Mouse (Mus musculus) neural tube, embryonic 14.5 days (tissue): ENCODE measurements at regions not wholly inside any gene's neighbourhood (a gene's known extent, or its start where the extent isn't known, plus 50 kb on each side); places are given as distances from the start of the nearest gene placed in this dataset.

Experiments used
- ATAC-seq: fragments of 200-750 bp; cut with Nextera tagmentation; 2 replicates; pipeline ENCODE4 v1.8.0; 2017; ENCODE audit warnings: low read depth, mild to moderate bottlenecking, moderate TSS enrichment, moderate library complexity
- H3K27ac ChIP-seq: fragments of 300-500 bp; sonication (generic); 2 replicates; pipeline ENCODE4 v1.5.1; 2014; ENCODE audit warnings: low read depth, mild to moderate bottlenecking, control low read depth, low read length, moderate library complexity, mixed read lengths
- H3K27me3 ChIP-seq: fragments of 300-500 bp; sonication (generic); 2 replicates; pipeline ENCODE4 v1.6.1; 2014; ENCODE audit warnings: low read length; ENCODE audit not compliant: control insufficient read depth, insufficient read depth
- H3K36me3 ChIP-seq: fragments of 300-500 bp; sonication (generic); 2 replicates; pipeline ENCODE4 v1.6.1; 2014; ENCODE audit warnings: low read length, mixed read lengths; ENCODE audit not compliant: control insufficient read depth, insufficient read depth
- H3K4me1 ChIP-seq: fragments of 300-500 bp; sonication (generic); 2 replicates; pipeline ENCODE4 v1.6.1; 2014; ENCODE audit warnings: low read length; ENCODE audit not compliant: control insufficient read depth, insufficient read depth
- H3K4me2 ChIP-seq: fragments of 300-500 bp; sonication (generic); 2 replicates; pipeline ENCODE4 v1.6.1; 2014; ENCODE audit warnings: mild to moderate bottlenecking, low read depth, low read length, control low read depth
- H3K4me3 ChIP-seq: fragments of 300-500 bp; sonication (generic); 2 replicates; pipeline ENCODE4 v1.5.1; 2014; ENCODE audit warnings: low read depth, low read length, control low read depth, mixed read lengths
- H3K9ac ChIP-seq: fragments of 300-500 bp; sonication (generic); replicated peaks from 2 replicates; pipeline ENCODE4 v1.6.1; 2014; ENCODE audit warnings: low read depth, mild to moderate bottlenecking, control low read depth, low read length, mixed read lengths
- H3K9me3 ChIP-seq: fragments of 300-500 bp; sonication (generic); 2 replicates; pipeline ENCODE4 v1.6.1; 2016; ENCODE audit warnings: low read length; ENCODE audit not compliant: control insufficient read depth
- WGBS: fragments of 180-500 bp; shearing (Covaris S2); extraction: QIAGEN DNeasy Blood & Tissue Kit; methylation state at CpG from one replicate; pipeline ENCODE4 v1.1.7; 2014; 5-methylcytosine and 5-hydroxymethylcytosine counted together

DNA sequence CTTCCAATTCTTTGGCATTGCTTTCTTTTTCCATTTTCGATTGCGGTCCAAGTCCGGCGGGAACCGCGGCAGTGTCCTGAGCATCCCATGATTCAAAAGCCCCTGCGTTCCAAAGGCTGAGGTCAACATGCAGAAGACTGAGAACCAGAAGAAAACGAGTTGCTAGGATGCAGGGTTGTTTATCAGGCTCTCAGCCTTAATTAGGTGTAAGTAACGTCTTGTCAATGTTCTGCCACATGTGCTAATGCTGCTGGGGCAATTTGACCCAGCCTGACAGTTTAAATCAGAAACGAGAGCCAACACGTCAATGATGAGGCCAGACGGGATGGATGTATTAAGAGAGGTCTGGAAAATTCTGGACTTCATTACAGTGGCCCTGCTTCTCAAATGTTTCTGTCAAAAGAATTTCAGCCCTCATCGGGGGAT, 239.4 kb downstream of the Gm45692 start:
- Histone ChIP-seq H3K4me2 (no peak overlapping the region), H3K9me3 (no peaks in the 10 kb centered on the region), H3K36me3 (no peaks in the 10 kb centered on the region), H3K27me3 (no peaks in the 10 kb centered on the region), H3K4me1 (no peaks in the 10 kb centered on the region), H3K27ac (no peak overlapping the region), H3K4me3 (no peak overlapping the region), H3K9ac (no peak overlapping the region)
- 69% methylated on average over 13 of the region's 13 CpGs for WGBS
- ATAC-seq = no peak

DNA sequence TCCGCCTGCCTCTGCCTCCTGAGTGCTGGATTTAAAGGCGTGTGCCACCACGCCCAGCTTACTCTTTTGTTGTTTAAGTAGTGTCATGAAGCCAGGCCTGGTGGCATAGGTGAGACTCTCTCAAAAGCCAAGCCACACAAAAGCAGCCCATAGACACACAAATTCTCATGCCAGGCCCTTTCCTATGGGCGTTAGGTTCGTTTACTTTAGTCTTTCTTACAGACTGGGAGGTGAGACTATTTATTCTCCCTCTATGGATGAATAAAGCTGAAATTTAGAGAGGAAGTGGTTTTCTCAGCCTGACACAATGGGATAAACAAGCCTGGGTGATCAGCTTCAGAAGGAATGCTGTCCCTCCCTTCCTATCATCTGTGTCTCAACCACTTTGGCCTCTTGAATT, 243.0 kb downstream of the Gm45692 start:
- no peak for ATAC-seq
- no peaks in the 10 kb centered on the region for H3K4me1 ChIP-seq
- H3K36me3 ChIP-seq = no peaks in the 10 kb centered on the region
- H3K9ac ChIP-seq = no peak overlapping the region
- 91% methylated on average over 5 of the region's 5 CpGs for WGBS
- H3K4me3 ChIP-seq = no peak overlapping the region
- no peak overlapping the region for H3K4me2 ChIP-seq
- H3K9me3 ChIP-seq = no peaks in the 10 kb centered on the region
- no peaks in the 10 kb centered on the region for H3K27me3 ChIP-seq
- no peak overlapping the region for H3K27ac ChIP-seq

DNA sequence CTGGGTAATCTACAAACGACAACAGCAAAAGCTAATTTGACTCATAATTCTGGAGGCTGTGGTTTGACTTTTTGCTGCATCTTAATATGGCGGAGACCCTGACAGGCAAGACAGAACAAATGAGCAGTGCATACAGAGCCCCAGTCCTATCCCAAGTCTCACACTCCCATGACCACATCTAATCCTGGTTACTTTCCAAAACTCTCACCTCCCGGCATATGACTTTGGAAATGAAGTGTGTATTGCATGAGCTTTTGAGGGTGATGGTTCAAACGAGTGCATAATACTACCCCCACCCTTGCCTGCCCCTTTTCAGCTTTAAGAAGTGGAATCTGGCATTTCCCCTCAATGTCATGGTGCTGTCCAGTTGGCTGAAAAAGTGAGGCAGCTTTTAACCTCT, 244.3 kb downstream of the Gm45692 start:
- Histone ChIP-seq H3K4me2 (no peak overlapping the region), H3K27ac (no peak overlapping the region), H3K27me3 (no peaks in the 10 kb centered on the region), H3K9me3 (no peaks in the 10 kb centered on the region), H3K4me1 (no peaks in the 10 kb centered on the region), H3K4me3 (no peak overlapping the region), H3K36me3 (no peaks in the 10 kb centered on the region), H3K9ac (no peak overlapping the region)
- WGBS = 89% methylated on average over 4 of the region's 4 CpGs
- no peak for ATAC-seq

DNA sequence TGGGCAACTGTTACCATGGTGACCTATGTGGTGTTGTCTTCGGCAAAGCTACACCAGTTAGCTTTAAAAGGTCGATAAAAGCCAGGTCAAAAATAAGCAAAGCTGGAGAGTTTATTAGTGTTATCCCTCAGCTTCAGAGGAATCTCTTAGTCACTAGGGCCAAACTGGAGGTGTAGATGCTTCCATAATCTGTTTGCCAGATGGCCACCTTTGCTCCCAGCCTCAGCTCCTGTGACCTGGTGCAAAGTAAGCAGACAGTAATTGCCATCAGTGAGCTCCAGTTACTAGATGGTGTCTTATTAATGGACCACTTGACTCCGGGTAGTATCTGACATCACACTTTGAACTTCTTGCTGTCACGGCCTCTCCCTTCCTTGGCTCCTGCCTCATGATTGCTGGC, 245.3 kb downstream of the Gm45692 start:
- ATAC-seq = no peak
- Histone ChIP-seq H3K4me3 (no peak overlapping the region), H3K4me2 (no peak overlapping the region), H3K27me3 (no peaks in the 10 kb centered on the region), H3K9ac (no peak overlapping the region), H3K27ac (no peak overlapping the region), H3K36me3 (no peaks in the 10 kb centered on the region), H3K4me1 (no peaks in the 10 kb centered on the region), H3K9me3 (no peaks in the 10 kb centered on the region)
- 62% methylated on average over 4 of the region's 4 CpGs for WGBS

DNA sequence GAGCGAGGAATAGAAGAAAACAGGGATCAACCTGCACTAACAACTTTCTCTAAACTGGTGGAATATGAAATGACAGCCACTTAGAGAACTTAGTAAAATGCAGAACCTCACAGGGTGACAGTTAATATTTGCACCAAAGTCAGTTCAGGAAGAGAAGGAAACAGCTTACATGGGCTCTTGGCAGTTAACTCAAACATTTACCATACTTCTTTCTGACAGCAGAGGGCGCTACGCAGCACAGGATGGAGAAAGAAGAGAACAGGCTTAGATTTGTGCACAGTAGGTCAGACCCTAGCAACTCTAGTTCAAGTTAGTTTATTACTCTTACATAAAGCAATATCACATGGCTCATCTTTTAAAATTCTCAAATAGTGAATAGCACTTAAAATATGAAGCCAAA, 261.3 kb downstream of the Gm45692 start:
- no peak overlapping the region for H3K9ac ChIP-seq
- no peaks in the 10 kb centered on the region for H3K9me3 ChIP-seq
- ATAC-seq = no peak
- 0 out of 2 replicates have a peak, but pooled peaks cover 7% of the 10 kb centered on the region for H3K4me1 ChIP-seq
- no peak overlapping the region for H3K27ac ChIP-seq
- 33% methylated on average over 3 of the region's 3 CpGs for WGBS
- H3K27me3 ChIP-seq = no peaks in the 10 kb centered on the region
- H3K4me2 ChIP-seq = no peak overlapping the region
- H3K4me3 ChIP-seq = no peak overlapping the region
- H3K36me3 ChIP-seq = no peaks in the 10 kb centered on the region

DNA sequence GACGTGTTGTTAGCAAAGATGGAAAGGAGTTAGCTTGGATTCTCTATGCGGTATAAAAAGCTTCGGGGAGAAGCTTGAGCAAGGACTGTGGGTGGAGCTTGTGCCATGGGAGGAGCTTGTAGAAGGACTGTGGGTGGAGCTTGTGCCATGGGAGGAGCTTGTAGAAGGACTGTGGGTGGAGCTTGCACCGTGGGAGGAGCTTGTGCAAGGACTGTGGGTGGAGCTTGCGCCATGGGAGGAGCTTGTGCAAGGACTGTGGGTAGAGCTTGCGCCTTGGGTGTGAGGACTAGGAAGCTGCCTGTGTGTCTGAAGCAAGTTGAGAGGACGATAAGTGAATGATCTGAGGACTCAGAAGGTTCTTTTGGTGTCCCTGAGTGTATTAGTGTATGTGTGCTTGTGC, 263.1 kb downstream of the Gm45692 start:
- no peak for ATAC-seq
- 0 out of 2 replicates have a peak, but pooled peaks cover 7% of the 10 kb centered on the region for H3K4me1 ChIP-seq
- no peaks in the 10 kb centered on the region for H3K9me3 ChIP-seq
- WGBS = 90% methylated on average over 7 of the region's 7 CpGs
- no peaks in the 10 kb centered on the region for H3K27me3 ChIP-seq
- no peak overlapping the region for H3K27ac ChIP-seq
- H3K4me3 ChIP-seq = no peak overlapping the region
- H3K4me2 ChIP-seq = no peak overlapping the region
- H3K36me3 ChIP-seq = no peaks in the 10 kb centered on the region
- no peak overlapping the region for H3K9ac ChIP-seq

DNA sequence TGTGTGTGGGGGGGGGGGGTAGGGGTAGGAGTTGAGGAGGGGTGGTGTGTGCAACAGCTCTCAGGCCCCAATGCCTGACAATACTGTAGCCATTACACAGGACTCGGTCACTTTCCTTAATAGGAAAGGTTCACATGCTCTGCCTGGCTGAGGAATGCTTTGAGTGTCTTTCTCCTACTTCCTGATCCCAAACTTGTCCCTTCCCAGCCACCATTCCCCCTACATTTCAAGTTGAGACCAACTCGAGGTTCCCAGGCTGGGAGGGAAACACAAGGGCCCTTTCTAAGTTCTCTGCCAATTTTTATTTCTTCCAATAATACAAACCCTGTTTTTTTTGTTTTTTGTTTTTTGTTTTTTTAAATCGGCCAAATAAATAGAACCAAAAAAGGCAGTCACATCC, 264.6 kb downstream of the Gm45692 start:
- no peaks in the 10 kb centered on the region for H3K36me3 ChIP-seq
- H3K27ac ChIP-seq = no peak overlapping the region
- no peaks in the 10 kb centered on the region for H3K27me3 ChIP-seq
- no peaks in the 10 kb centered on the region for H3K9me3 ChIP-seq
- H3K4me2 ChIP-seq = no peak overlapping the region
- 24% methylated on average over 3 of the region's 3 CpGs for WGBS
- no peak overlapping the region for H3K4me3 ChIP-seq
- no peak overlapping the region for H3K9ac ChIP-seq
- 0 out of 2 replicates have a peak, but pooled peaks cover 7% of the 10 kb centered on the region for H3K4me1 ChIP-seq
- no peak for ATAC-seq

DNA sequence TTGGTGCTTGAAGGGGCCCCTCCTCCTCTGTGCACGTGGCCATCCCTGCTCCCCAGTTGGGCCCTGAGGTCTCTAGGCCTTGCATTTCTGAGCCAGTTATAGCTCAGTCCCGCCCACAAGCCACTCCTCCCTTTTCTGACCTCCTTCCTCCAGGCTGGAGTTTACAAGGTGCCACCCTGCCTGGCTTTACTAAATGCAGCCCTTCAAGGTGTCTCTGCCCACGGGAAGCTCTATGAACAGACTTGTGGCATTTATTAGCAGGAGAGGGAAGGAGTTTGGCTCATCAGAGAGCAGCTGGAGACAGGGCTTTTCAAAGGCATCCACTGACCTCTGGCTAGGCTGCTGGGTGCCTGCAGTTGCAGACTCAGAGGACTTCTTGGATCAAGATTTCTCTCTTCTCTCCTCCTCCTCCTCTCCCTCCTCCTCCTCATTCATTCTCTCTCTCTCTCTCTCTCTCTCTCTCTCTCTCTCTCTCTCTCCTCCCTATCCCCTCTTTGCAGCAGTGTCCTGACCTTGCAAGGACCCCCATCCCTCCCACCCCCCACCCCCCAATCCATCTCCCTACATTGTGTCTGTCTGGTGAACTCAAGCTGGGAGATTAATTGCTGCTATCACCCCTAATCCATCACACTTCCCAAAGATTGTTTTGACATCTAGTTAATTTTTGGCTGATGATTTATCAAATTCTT, 265.1 kb downstream of the Gm45692 start:
- Histone ChIP-seq H3K4me3 (no peak overlapping the region), H3K9me3 (no peaks in the 10 kb centered on the region), H3K4me2 (no peak overlapping the region), H3K4me1 (0 out of 2 replicates have a peak, but pooled peaks cover 7% of the 10 kb centered on the region), H3K27ac (no peak overlapping the region), H3K27me3 (no peaks in the 10 kb centered on the region), H3K9ac (no peak overlapping the region), H3K36me3 (no peaks in the 10 kb centered on the region)
- WGBS = 1% methylated on average over 3 of the region's 3 CpGs
- ATAC-seq = 0 out of 2 replicates have a peak, but pooled peaks have one; percentile 21

DNA sequence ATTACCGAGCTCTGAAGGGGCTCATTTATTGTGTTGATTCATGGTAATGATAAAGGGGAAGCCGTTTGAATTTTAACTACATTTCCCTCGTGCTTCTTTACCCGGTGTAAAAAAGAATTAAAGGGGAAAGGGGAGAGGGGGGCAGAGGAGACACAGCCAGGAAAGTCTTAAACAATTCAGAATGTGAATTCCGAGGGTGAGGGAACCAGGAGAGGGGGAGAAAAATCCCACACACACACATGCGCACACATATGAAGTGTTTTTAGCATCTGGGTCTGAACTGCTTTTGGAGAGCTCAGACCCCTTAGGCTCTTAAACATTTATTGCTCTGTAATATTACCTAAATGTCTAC, 265.6 kb downstream of the Gm45692 start:
- no peak overlapping the region for H3K4me2 ChIP-seq
- no peaks in the 10 kb centered on the region for H3K36me3 ChIP-seq
- 3% methylated on average over 6 of the region's 6 CpGs for WGBS
- no peak overlapping the region for H3K9ac ChIP-seq
- peak; percentile 51; the same call in 1 of the 2 replicates for ATAC-seq
- H3K9me3 ChIP-seq = no peaks in the 10 kb centered on the region
- no peak overlapping the region for H3K27ac ChIP-seq
- no peak overlapping the region for H3K4me3 ChIP-seq
- H3K4me1 ChIP-seq = 0 out of 2 replicates have a peak, but pooled peaks cover 7% of the 10 kb centered on the region
- H3K27me3 ChIP-seq = no peaks in the 10 kb centered on the region
